Comparison of ENCODE assay signal across 29 mouse cellular contexts in genomic region chr4:67162673-67163072, GRCm38 (mm10).
DNase-seq lines count a peak whose midpoint lies in the region; ATAC-seq and TF ChIP-seq lines count a peak whose summit lies in the region.
"Had no signal": no experiment of that assay in that cellular context is flagged by ENCODE, and none has a peak within 500 bp of the region (broad histone marks: within the 10 kb centered on the region; RNA-seq: fewer than 3 reads in every experiment).

No protein-coding gene starts in this region.

- no peaks in the 10 kb centered on the region for H3K36me3 ChIP-seq in midbrain, embryonic 14.5 days (ENCODE audit: control insufficient read depth, insufficient read depth, low read length)
- H3K36me3 ChIP-seq: embryonic facial prominence, embryonic 10.5 days; embryonic facial prominence, embryonic 15.5 days; heart, embryonic 10.5 days; heart, embryonic 15.5 days; limb, embryonic 12.5 days; liver, embryonic 15.5 days; neural tube, embryonic 15.5 days; stomach, embryonic 15.5 days had no signal

- H3K4me2 ChIP-seq in midbrain, embryonic 14.5 days (ENCODE audit: low read length): no peak overlapping the region
- H3K4me2 ChIP-seq: embryonic facial prominence, embryonic 15.5 days; heart, embryonic 15.5 days; limb, embryonic 12.5 days; liver, embryonic 15.5 days; lung, embryonic 14.5 days; midbrain, embryonic 11.5 days; neural tube, embryonic 15.5 days; stomach, embryonic 15.5 days had no signal

- DNase-seq in frontal cortex, postnatal 36 days (ENCODE audit: low spot score in 2 of 2): no peak
- peak; percentile 27 for DNase-seq in brain, embryonic 14.5 days (ENCODE audit: low read depth)
- peak; percentile 12 for DNase-seq in cerebellum, adult 9-10 months
- peak; percentile 6 to 18 for DNase-seq in cerebellum, postnatal 36 days
- DNase-seq in spleen, postnatal 14 days (ENCODE audit: low spot score in 2 of 2): no peak
- no peak for DNase-seq in layer of hippocampus, postnatal 10 days (ENCODE audit: low spot score in 2 of 2)
- DNase-seq in midbrain, embryonic 14.5 days: no peak
- DNase-seq: adrenal gland, postnatal 14 days; gastrocnemius, adult 2 months; kidney, adult 9 months; kidney, postnatal 14 days; layer of hippocampus, adult 9-11 months; lung, embryonic 14.5 days; retina, postnatal 1 day; right cerebral cortex, postnatal 14 days; thymus, postnatal 14 days had no signal

- no peak overlapping the region for H3K27ac ChIP-seq in midbrain, embryonic 14.5 days (replicated peaks; ENCODE audit: low read depth, low read length)
- H3K27ac ChIP-seq: embryonic facial prominence, embryonic 10.5 days; embryonic facial prominence, embryonic 15.5 days; gastrocnemius, adult 2 months; heart, embryonic 10.5 days; heart, embryonic 15.5 days; left cerebral cortex, adult 2 months; limb, embryonic 12.5 days; liver, embryonic 15.5 days; neural tube, embryonic 15.5 days; stomach, embryonic 15.5 days had no signal

- TF ChIP-seq CTCF in brain, embryonic 14.5 days (IDR thresholded peaks at IDR 0.05; ENCODE audit: borderline replicate concordance, extremely low read depth, insufficient read depth, insufficient read length): no peak

- no peak for TF ChIP-seq POLR2A in brain, embryonic 14.5 days (IDR thresholded peaks at IDR 0.05; ENCODE audit: borderline replicate concordance, extremely low read depth, insufficient read depth, insufficient read length, poor library complexity, severe bottlenecking)

- no peak overlapping the region for H3K4me3 ChIP-seq in midbrain, embryonic 14.5 days (replicated peaks; ENCODE audit: low read depth, low read length)
- H3K4me3 ChIP-seq: embryonic facial prominence, embryonic 10.5 days; embryonic facial prominence, embryonic 15.5 days; gastrocnemius, adult 2 months; heart, embryonic 10.5 days; heart, embryonic 15.5 days; left cerebral cortex, adult 2 months; limb, embryonic 12.5 days; liver, embryonic 15.5 days; neural tube, embryonic 15.5 days; stomach, embryonic 15.5 days had no signal

- no peaks in the 10 kb centered on the region for H3K9me3 ChIP-seq in midbrain, embryonic 14.5 days (ENCODE audit: control insufficient read depth, low read length)
- H3K9me3 ChIP-seq: embryonic facial prominence, embryonic 10.5 days; embryonic facial prominence, embryonic 15.5 days; heart, embryonic 10.5 days; heart, embryonic 15.5 days; limb, embryonic 12.5 days; liver, embryonic 15.5 days; neural tube, embryonic 15.5 days; stomach, embryonic 15.5 days had no signal

- H3K4me1 ChIP-seq in midbrain, embryonic 14.5 days (ENCODE audit: control insufficient read depth, insufficient read depth, low read length): no peaks in the 10 kb centered on the region
- H3K4me1 ChIP-seq: embryonic facial prominence, embryonic 10.5 days; embryonic facial prominence, embryonic 15.5 days; heart, embryonic 10.5 days; heart, embryonic 15.5 days; limb, embryonic 12.5 days; liver, embryonic 15.5 days; neural tube, embryonic 15.5 days; stomach, embryonic 15.5 days had no signal

- peak; percentile 52; the same call in 1 of the 2 replicates for ATAC-seq in frontal cortex, adult (ENCODE audit: low TSS enrichment)
- no peak for ATAC-seq in midbrain, embryonic 14.5 days (ENCODE audit: low FRiP score, low TSS enrichment)
- ATAC-seq: forebrain, embryonic 14.5 days; intestine, embryonic 16.5 days had no signal

- no peaks in the 10 kb centered on the region for H3K27me3 ChIP-seq in midbrain, embryonic 14.5 days (ENCODE audit: control insufficient read depth, insufficient read depth, low read length)
- H3K27me3 ChIP-seq: embryonic facial prominence, embryonic 15.5 days; heart, embryonic 15.5 days; limb, embryonic 12.5 days; liver, embryonic 15.5 days; neural tube, embryonic 15.5 days; stomach, embryonic 15.5 days had no signal

- no peak overlapping the region for H3K9ac ChIP-seq in midbrain, embryonic 14.5 days (replicated peaks; ENCODE audit: low read length)
- H3K9ac ChIP-seq: embryonic facial prominence, embryonic 15.5 days; heart, embryonic 15.5 days; limb, embryonic 12.5 days; liver, embryonic 15.5 days; lung, embryonic 14.5 days; neural tube, embryonic 15.5 days; stomach, embryonic 15.5 days had no signal

- 83% methylated on average over 3 of the region's 3 CpGs for WGBS in midbrain, embryonic 14.5 days

Comparison
In these comparisons a context has a peak if more than half of its experiments do, and no peak if none do; other contexts are left out.
1. DNase-seq: peak in brain, embryonic 14.5 days (single experiment), cerebellum, adult 9-10 months (single experiment) and cerebellum, postnatal 36 days (2 of 2); none in frontal cortex, postnatal 36 days (0 of 2), spleen, postnatal 14 days (0 of 2), layer of hippocampus, postnatal 10 days (0 of 2) and midbrain, embryonic 14.5 days (single experiment).